Mouse (Mus musculus) spleen, adult 2 months (tissue): ENCODE measurements at regions not wholly inside any gene's neighbourhood (a gene's known extent, or its start where the extent isn't known, plus 50 kb on each side); places are given as distances from the start of the nearest gene placed in this dataset.

Experiments used
- CTCF ChIP-seq: fragments of 200-500 bp; IDR thresholded peaks from 2 replicates; pipeline ENCODE4 v1.5.1; 2011; ENCODE audit warnings: mild to moderate bottlenecking, inconsistent platforms; ENCODE audit not compliant: insufficient read depth, insufficient read length, insufficient replicate concordance; ENCODE audit errors: extremely low read depth
- POLR2A ChIP-seq: fragments of 200-500 bp; IDR thresholded peaks from 2 replicates; pipeline ENCODE4 v1.6.1; 2011; ENCODE audit warnings: low read depth, low read length, inconsistent platforms

GRCm38 (mm10) chr4:153316964-153317724, 165.5 kb downstream of the Ajap1 start:
- TF ChIP-seq POLR2A (no peak), CTCF (no peak)
